Mouse (Mus musculus) leukemia stem cell, adult 10-12 weeks (primary cell): ENCODE results near the gene Gm28553. TPM values are rescaled to one million over a fixed set of nuclear protein-coding genes. Genes with fewer than 3 reads are reported as not detected.

Source experiments
- polyA plus RNA-seq: library from polyadenylated mRNA; stranded (reverse); fragments of >175 nt; gene quantifications from 2 replicates; pipeline ENCODE4 v1.2.3, GENCODE M21; 2012; ENCODE audit warnings: low replicate concordance

The Gm28553 gene
- not detected in 2 replicates for polyA plus RNA-seq

GRCm38 (mm10) chrY:48856197-48856596 is at the start of gene Gm28553:
Gene Gm28553, plus strand, starts transcription at chrY:48856497.

